Mouse (Mus musculus): Measurements from ENCODE around the gene Rab22a. TPM values are rescaled to one million over a fixed set of nuclear protein-coding genes. Genes with fewer than 3 reads are reported as not detected.

Rab22a gene
- polyA plus RNA-seq, 1 experiment = 24.6 TPM

Other genes with a start within 250 kb of the Rab22a start
- not detected in 2 replicates for gene 1700021F07Rik, start 137.2 kb upstream of the Rab22a start, polyA plus RNA-seq (2012; ENCODE audit: insufficient read depth, insufficient read length, missing spikeins)
- not detected in 2 replicates for gene Ankrd60, start 81.4 kb upstream of the Rab22a start, polyA plus RNA-seq (2012; ENCODE audit: insufficient read depth, insufficient read length, missing spikeins)
- not detected in 2 replicates for gene 1700010B08Rik, start 59.7 kb downstream of the Rab22a start, polyA plus RNA-seq (2012; ENCODE audit: insufficient read depth, insufficient read length, missing spikeins)
- 74.1 and 75.7 TPM in 2 replicates for gene Vapb, start 77.8 kb downstream of the Rab22a start, polyA plus RNA-seq (2012; ENCODE audit: insufficient read depth, insufficient read length, missing spikeins)